Mouse (Mus musculus): ENCODE data around the gene Krtap6-2.

Krtap6-2 gene

DNA sequence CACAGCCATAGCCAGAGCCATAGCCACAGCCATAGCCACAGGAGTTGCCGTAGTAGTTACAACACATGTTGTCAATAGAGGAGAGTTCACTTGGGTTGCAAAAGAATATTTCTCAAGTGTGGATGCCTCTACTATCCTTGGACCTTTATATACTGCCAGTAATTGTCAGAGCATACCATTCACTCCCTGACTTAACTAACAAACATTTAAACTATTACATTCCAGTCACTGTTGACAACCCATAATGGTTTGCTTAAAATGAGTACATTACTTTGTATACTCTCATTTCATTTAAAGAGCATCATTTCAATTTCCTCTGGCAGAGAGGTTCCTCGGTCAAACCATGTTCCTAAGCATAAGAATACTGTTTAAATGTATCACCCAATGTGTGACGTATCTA is at the start of gene Krtap6-2:
Gene Krtap6-2 (minus strand): TSS at position 101 of the 400 bp plus-strand sequence.
- DNase-seq (ENCODE audit: low spot score) = no peak

DNA sequence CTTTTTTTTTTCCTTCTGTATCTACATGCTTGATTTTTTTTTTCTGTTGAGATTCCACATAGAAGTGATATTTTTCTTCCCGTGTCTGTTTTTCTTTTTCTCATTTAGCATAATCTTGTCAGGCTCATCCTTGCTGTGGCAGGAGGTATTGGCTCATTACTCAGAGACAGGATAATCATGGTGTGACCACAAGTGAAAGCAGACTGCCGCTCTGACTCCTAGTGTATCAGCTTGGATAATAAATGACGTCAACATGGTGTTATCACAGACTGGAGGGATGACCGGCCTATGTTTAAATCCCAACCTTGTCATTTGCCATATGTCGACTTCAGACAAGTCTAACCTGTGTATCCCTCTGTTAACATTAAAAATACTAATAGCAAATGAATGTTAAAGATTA is 41.3 kb upstream of the Krtap6-2 start:
- no peak for DNase-seq (ENCODE audit: low spot score)

DNA sequence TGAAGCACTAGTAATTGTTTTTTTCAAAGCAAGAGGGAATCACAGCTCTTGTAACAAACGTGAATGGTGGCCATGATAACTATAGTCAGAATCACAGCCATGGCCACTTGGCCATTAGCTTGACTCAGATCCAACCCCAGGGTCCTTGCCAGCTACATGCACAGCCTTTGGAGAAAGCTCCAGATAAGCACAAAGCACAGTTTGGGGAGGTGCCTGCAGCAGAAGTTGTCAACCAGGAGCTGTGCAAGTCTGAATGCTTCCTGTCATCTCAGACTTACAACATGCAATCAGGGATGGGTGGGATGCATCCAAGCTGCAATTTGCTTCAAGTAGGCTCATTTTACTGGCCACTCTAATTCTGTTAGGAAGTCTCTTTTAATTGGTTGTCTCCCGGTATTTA is 9.7 kb upstream of the Krtap6-2 start:
- DNase-seq (ENCODE audit: low spot score) = no peak

DNA sequence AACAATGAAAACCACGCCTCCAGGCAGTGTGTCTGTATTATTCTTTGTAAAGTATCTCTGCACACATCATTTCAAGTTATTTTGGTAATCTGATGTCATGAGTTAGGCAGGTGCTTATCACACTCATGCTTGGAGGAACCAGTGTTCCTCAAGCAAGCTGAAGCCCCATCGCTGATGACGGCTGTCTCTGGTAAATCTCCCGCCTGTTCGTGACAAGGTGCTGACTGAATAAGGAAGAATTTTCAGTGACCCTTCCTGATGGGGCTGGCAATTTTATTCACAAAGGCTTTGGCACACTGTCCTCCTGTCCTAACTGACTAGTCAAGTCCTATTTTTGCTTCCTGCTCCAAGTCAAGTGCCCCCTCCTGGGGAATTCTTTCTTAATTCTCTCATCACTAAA is 5.4 kb upstream of the Krtap6-2 start:
- no peak for DNase-seq (ENCODE audit: low spot score)

DNA sequence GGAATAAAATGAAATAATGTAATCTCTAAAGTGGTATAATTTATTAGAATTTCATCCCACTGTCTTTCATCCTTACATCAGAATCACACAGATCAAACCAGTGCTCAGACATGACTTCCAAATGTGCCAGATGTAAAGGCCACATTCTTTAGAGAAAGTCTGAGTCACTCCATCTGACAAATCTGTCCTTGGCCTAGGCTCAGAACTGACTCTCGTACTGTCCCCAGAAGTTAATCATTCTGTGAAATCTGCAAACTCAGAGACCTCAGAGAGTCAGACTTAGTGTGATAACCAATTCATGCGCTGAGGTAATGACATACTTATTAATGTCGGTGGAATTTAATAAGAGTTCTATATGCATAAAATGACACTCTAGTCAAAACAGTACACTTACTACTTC is 3.6 kb downstream of the Krtap6-2 start:
- DNase-seq (ENCODE audit: low spot score) = no peak

DNA sequence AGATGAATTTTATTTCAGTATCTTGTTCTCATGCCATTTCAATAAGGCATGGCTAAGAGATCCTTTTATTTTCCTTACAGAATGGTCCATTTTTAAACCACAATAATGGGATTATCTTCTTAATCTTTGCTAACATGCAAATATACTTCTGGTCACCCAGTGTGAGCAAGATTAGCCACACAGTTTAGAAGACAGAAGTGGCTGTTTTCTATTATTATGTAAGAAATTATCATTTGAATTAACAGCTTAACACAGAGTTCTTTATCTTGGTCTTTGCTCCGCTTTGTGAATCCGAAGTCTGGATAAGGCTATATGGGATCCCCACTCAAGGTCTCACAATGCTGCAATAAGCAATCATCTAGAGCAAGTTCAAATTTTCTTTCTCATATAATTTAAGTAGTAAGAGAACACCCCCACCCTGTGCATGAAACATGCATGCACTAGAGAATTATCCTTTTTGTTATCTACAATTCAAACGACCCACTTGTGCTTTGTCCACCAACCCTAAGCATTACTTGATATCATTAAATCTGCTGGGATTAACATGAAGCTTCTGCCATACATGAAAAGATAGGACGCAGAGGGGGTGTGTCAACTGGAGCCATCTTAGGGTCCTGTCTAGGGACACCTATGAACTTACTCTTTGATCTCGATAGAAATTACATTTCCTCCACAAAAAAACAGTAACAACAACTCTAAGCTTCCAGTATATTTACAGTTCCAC is 9.4 kb downstream of the Krtap6-2 start:
- no peak for DNase-seq (ENCODE audit: low spot score)

DNA sequence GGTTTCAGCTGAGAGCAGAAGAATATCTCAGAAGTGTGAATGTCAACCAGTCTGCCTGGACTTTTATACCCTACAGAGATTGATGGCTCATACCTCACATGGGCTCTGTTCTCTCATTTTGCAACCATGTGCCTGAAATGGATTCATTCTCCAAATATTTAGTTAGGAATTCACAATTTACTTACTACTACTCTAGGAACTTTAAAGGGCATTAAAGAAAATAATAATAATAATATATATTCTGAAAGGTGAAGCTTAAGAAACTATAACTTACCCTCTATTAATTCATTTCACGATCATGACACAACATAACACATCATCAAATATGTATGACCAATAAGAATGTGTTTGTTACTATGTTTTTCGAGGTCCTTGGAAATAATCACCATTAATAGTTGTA is 16.1 kb downstream of the Krtap6-2 start, which contains the start of gene Krtap21-1:
Gene Krtap21-1 (minus strand): TSS at position 101 of the 400 bp plus-strand sequence.
- no peak for DNase-seq (ENCODE audit: low spot score)

DNA sequence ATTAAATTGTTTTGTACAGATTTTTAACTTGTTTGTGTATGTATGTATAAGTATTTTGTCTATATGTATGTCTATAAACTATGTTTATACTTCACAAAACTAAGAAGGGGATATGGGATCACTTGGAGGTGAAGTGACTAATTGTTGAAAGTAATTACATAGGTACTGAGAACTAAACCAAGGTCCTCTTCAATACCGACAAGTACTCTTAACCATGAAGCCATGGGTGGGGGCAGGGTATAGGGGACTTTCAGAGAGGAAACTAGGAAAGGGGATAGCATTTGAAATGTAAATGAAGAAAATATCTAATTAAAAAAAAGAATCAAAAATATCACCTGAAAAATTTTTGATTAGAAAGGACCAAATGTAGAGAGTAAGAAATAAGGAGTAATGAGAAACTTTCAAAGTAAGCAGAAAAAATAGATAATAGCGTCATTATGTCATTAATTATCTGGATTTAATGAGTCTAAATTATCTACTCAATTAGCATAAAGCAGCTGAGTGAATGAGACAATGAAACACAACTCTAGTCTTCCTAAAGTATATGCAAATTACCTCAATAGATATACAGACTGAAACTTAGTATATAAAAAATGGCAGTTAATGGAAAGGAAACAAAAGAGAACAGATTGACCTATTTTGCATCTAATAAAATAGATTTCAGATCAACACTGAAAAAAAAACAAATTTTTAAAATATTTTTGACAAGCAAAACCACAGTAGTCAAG is 47.0 kb downstream of the Krtap6-2 start:
- no peak for DNase-seq (ENCODE audit: low spot score)

Data from embryo, embryonic 10.5 days (tissue).